ENCODE assay signal across 8 mouse cellular contexts in genomic region chr10:8240242-8240641, GRCm38 (mm10).
DNase-seq lines count a peak whose midpoint lies in the region; ATAC-seq and TF ChIP-seq lines count a peak whose summit lies in the region.

No protein-coding gene starts in this region.

- 2% methylated on average over 3 of the region's 3 CpGs for WGBS in bone marrow, adult 2 months

- H3K4me1 ChIP-seq in E14TG2a.4 (replicated peaks; ENCODE audit: low read depth, low read length) = no peaks in the 10 kb centered on the region
- H3K4me1 ChIP-seq in bone marrow, adult 2 months (ENCODE audit: control insufficient read depth, insufficient read depth, low read length) = no peaks in the 10 kb centered on the region; the same call in 1 of the 2 replicates

- peak; percentile 74 for TF ChIP-seq CTCF in E14TG2a.4 (conservative IDR thresholded peaks at IDR 0.05; ENCODE audit: low read length)
- TF ChIP-seq CTCF in bone marrow, adult 2 months (IDR thresholded peaks at IDR 0.05; ENCODE audit: control insufficient read depth, insufficient read depth, low read length) = peak; percentile 39; the same call in 1 of the 2 replicates

- H3K36me3 ChIP-seq in E14TG2a.4 (ENCODE audit: insufficient read depth, low read length) = no peaks in the 10 kb centered on the region

- H3K27ac ChIP-seq in bone marrow, adult 2 months (ENCODE audit: control insufficient read depth, insufficient read depth, low read depth, low read length, poor library complexity) = no peak overlapping the region

- H3K4me3 ChIP-seq in E14TG2a.4 (replicated peaks; ENCODE audit: low read length) = no peak overlapping the region
- H3K4me3 ChIP-seq in bone marrow, adult 2 months (replicated peaks; ENCODE audit: control insufficient read depth, low read depth, low read length) = no peak overlapping the region

- DNase-seq in fibroblast of lung, adult 2 months (ENCODE audit: low read depth) = peak; percentile 32
- peak; percentile 81 to 91 for DNase-seq in layer of hippocampus, postnatal 14 days (ENCODE audit: low spot score in 2 of 2)
- DNase-seq in lung, postnatal 36 days = peak; percentile 76
- peak; percentile 82 for DNase-seq in retina, postnatal 1 day
- peak; percentile 28 for DNase-seq in urinary bladder, adult 2 months (ENCODE audit: low spot score)

- H3K9me3 ChIP-seq in E14TG2a.4 (ENCODE audit: low read length) = peaks cover 8% of the 10 kb centered on the region

- ATAC-seq in hematopoietic stem cell, adult 5-6 weeks (replicated peaks in 1 of 2; ENCODE audit: insufficient read depth in 1 of 2, low FRiP score in 2 of 2, low TSS enrichment in 1 of 2, low read depth in 1 of 2, poor library complexity in 2 of 2, severe bottlenecking in 2 of 2) = peak; percentile 19 to 59; a peak in 1 of 4 replicates

- no peaks in the 10 kb centered on the region for H3K27me3 ChIP-seq in E14TG2a.4 (ENCODE audit: insufficient read depth, low read length)

- TF ChIP-seq POLR2A in bone marrow, adult 2 months (IDR thresholded peaks at IDR 0.05; ENCODE audit: borderline replicate concordance, control insufficient read depth, low read depth, low read length) = no peak

Comparison
In these comparisons a context has a peak if more than half of its experiments do, and no peak if none do; other contexts are left out.
1. DNase-seq: peak in every context shown above with its lines; median percentile 86 in layer of hippocampus, postnatal 14 days; 82 in retina, postnatal 1 day; 76 in lung, postnatal 36 days; 32 in fibroblast of lung, adult 2 months; 28 in urinary bladder, adult 2 months.